Mouse (Mus musculus) spleen, adult 12 weeks (tissue): ENCODE measurements around the gene Stn1.
"Not testable (repeated sequence)": the region's sequence is repeated elsewhere in the genome, so short reads cannot be mapped to it uniquely, and the experiment has no call there.

Experiments
- DNase-seq: peaks from one replicate; pipeline ENCODE4 v3.0.0; 2022; ENCODE audit warnings: low spot score

Stn1 gene

GRCm38 (mm10) chr19:47537300-47537792, at the start of gene Stn1:
Gene Stn1 (minus strand): TSS chr19:47537507.
- DNase-seq, result no peak

GRCm38 (mm10) chr19:47587009-47587408, 49.7 kb upstream of the Stn1 start:
- no peak for DNase-seq

GRCm38 (mm10) chr19:47585772-47586171, 48.5 kb upstream of the Stn1 start:
- no peak for DNase-seq

- peak; percentile 40 for DNase-seq
These were observed 42.7 kb upstream of the Stn1 start for GRCm38 (mm10) chr19:47579788-47580631.

- DNase-seq, result peak; percentile 85
These were observed 42.0 kb upstream of the Stn1 start, which contains the start of gene Slk for GRCm38 (mm10) chr19:47579225-47579787. Gene Slk (plus strand): TSS chr19:47579678.

- DNase-seq, result no peak
These were observed 41.4 kb upstream of the Stn1 start for GRCm38 (mm10) chr19:47578581-47579224.

GRCm38 (mm10) chr19:47573718-47574117, 36.4 kb upstream of the Stn1 start:
- DNase-seq, result no peak

GRCm38 (mm10) chr19:47571981-47572380, 34.7 kb upstream of the Stn1 start:
- not testable (repeated sequence) for DNase-seq

- DNase-seq, result no peak
These were observed 32.7 kb upstream of the Stn1 start for GRCm38 (mm10) chr19:47570042-47570441.

- no peak for DNase-seq
These were observed 28.7 kb upstream of the Stn1 start for GRCm38 (mm10) chr19:47565994-47566393.

GRCm38 (mm10) chr19:47565031-47565654, 27.8 kb upstream of the Stn1 start:
- DNase-seq, result no peak

GRCm38 (mm10) chr19:47563715-47564114, 26.4 kb upstream of the Stn1 start:
- DNase-seq, result no peak

GRCm38 (mm10) chr19:47561996-47562441, 24.7 kb upstream of the Stn1 start:
- no peak for DNase-seq

- no peak for DNase-seq
These were observed 23.3 kb upstream of the Stn1 start for GRCm38 (mm10) chr19:47560544-47561161.

GRCm38 (mm10) chr19:47559751-47560512, 22.6 kb upstream of the Stn1 start:
- no peak for DNase-seq

- no peak for DNase-seq
These were observed 21.8 kb upstream of the Stn1 start for GRCm38 (mm10) chr19:47559145-47559544.

GRCm38 (mm10) chr19:47549584-47549983, 12.3 kb upstream of the Stn1 start:
- DNase-seq, result no peak

GRCm38 (mm10) chr19:47549174-47549573, 11.9 kb upstream of the Stn1 start:
- DNase-seq, result no peak

- no peak for DNase-seq
These were observed 11.2 kb upstream of the Stn1 start for GRCm38 (mm10) chr19:47548432-47549076.

GRCm38 (mm10) chr19:47545528-47545927, 8.2 kb upstream of the Stn1 start:
- DNase-seq, result no peak
